Mouse (Mus musculus) hindbrain, postnatal 0 days (tissue): ENCODE results near the gene Nomo1. TPM values are rescaled to one million over a fixed set of nuclear protein-coding genes. Genes with fewer than 3 reads are reported as not detected.
A peak's percentile ranks its signal among the peaks of the same experiment; 100 is the strongest.

Experiments used
- ATAC-seq: fragments of 200-750 bp; cut with Nextera tagmentation; 2 replicates; pipeline ENCODE4 v1.8.0; 2017; ENCODE audit warnings: mild to moderate bottlenecking, moderate TSS enrichment, moderate library complexity
- DNase-seq: peaks from one replicate; pipeline ENCODE4 v3.0.0-alpha.2; 2015; ENCODE audit warnings: low spot score
- H3K27ac ChIP-seq: fragments of 300-500 bp; sonication (generic); 2 replicates; pipeline ENCODE4 v1.5.1; 2014; ENCODE audit warnings: mild to moderate bottlenecking
- H3K27me3 ChIP-seq: fragments of 300-500 bp; sonication (generic); 2 replicates; pipeline ENCODE4 v1.6.1; 2014; ENCODE audit warnings: low read length, mixed read lengths; ENCODE audit not compliant: insufficient read depth
- H3K36me3 ChIP-seq: fragments of 300-500 bp; sonication (generic); 2 replicates; pipeline ENCODE4 v1.6.1; 2014; ENCODE audit warnings: low read length, mixed read lengths; ENCODE audit not compliant: insufficient read depth
- H3K4me1 ChIP-seq: fragments of 300-500 bp; sonication (generic); 2 replicates; pipeline ENCODE4 v1.6.1; 2014; ENCODE audit warnings: antibody characterized with exemption, low read length, mixed read lengths; ENCODE audit not compliant: insufficient read depth
- H3K4me2 ChIP-seq: fragments of 300-500 bp; sonication (generic); 2 replicates; pipeline ENCODE4 v1.6.1; 2014; ENCODE audit warnings: low read depth, mild to moderate bottlenecking, low read length, moderate library complexity, mixed read lengths
- H3K4me3 ChIP-seq: fragments of 300-500 bp; sonication (generic); 2 replicates; pipeline ENCODE4 v1.5.1; 2014; ENCODE audit warnings: low read length
- H3K9ac ChIP-seq: fragments of 300-500 bp; sonication (generic); replicated peaks from 2 replicates; pipeline ENCODE4 v1.6.1; 2014; ENCODE audit warnings: mild to moderate bottlenecking, low read length, moderate library complexity, mixed read lengths
- H3K9me3 ChIP-seq: fragments of 300-500 bp; sonication (generic); 2 replicates; pipeline ENCODE4 v1.6.1; 2016; ENCODE audit warnings: low read length, mixed read lengths
- CTCF ChIP-seq: IDR thresholded peaks from 2 replicates; pipeline ENCODE4 v1.5.1; 2016; ENCODE audit warnings: antibody characterized with exemption, control low read depth, low read depth
- WGBS: fragments of 180-500 bp; shearing (Covaris S2); extraction: QIAGEN DNeasy Blood & Tissue Kit; methylation state at CpG from one replicate; pipeline ENCODE4 v1.1.7; 2014; 5-methylcytosine and 5-hydroxymethylcytosine counted together
- polyA plus RNA-seq: library from polyadenylated mRNA; unstranded; fragments of >200 nt; fragmentation: Nextera tagmentation; extraction: Ambion mirVana; gene quantifications from 2 replicates; pipeline ENCODE4 v1.2.1, GENCODE M21; 2015
- total RNA-seq: library from RNA; depleted of rRNA; stranded (reverse); fragments of >200 nt; gene quantifications from 2 replicates; pipeline ENCODE4 v1.2.3, GENCODE M21; 2014

The Nomo1 gene
- total and polyA plus RNA-seq, 2 experiments from 2014 or later = 37.9 to 61.5 TPM

GRCm38 (mm10) chr7:46058882-46059281 lies 25.4 kb downstream of the Nomo1 start:
- Histone ChIP-seq H3K4me3 (no peak overlapping the region), H3K9me3 (no peaks in the 10 kb centered on the region), H3K4me1 (no peaks in the 10 kb centered on the region), H3K4me2 (no peak overlapping the region), H3K27me3 (no peaks in the 10 kb centered on the region), H3K27ac (no peak overlapping the region), H3K36me3 (peaks cover 51% of the 10 kb centered on the region), H3K9ac (no peak overlapping the region)
- ATAC-seq (no peak), DNase-seq (no peak)
- 83% methylated on average over 11 of the region's 11 CpGs for WGBS
- TF ChIP-seq CTCF = no peak

- no peaks in the 10 kb centered on the region for H3K27me3 ChIP-seq
- no peak for DNase-seq
- no peak overlapping the region for H3K4me3 ChIP-seq
- H3K9ac ChIP-seq = no peak overlapping the region
- H3K9me3 ChIP-seq = no peaks in the 10 kb centered on the region
- TF ChIP-seq CTCF = no peak
- H3K4me1 ChIP-seq = no peaks in the 10 kb centered on the region
- ATAC-seq = no peak
- H3K36me3 ChIP-seq = peaks cover 37% of the 10 kb centered on the region
- H3K4me2 ChIP-seq = no peak overlapping the region
- H3K27ac ChIP-seq = no peak overlapping the region
- WGBS = 95% methylated on average over 8 of the region's 8 CpGs
These were observed 27.2 kb downstream of the Nomo1 start for GRCm38 (mm10) chr7:46060688-46061087.

- Histone ChIP-seq H3K27me3 (no peaks in the 10 kb centered on the region), H3K27ac (no peak overlapping the region), H3K4me1 (no peaks in the 10 kb centered on the region), H3K9me3 (no peaks in the 10 kb centered on the region), H3K9ac (no peak overlapping the region), H3K4me3 (no peak overlapping the region), H3K4me2 (no peak overlapping the region), H3K36me3 (peaks cover 40% of the 10 kb centered on the region)
- DNase-seq (no peak), ATAC-seq (no peak)
- TF ChIP-seq CTCF = no peak
- WGBS = 98% methylated on average over 16 of the region's 16 CpGs
These were observed 28.1 kb downstream of the Nomo1 start for GRCm38 (mm10) chr7:46061614-46062013.

GRCm38 (mm10) chr7:46063296-46063695 lies 29.8 kb downstream of the Nomo1 start:
- no peak for ATAC-seq
- H3K4me2 ChIP-seq = no peak overlapping the region
- H3K4me3 ChIP-seq = no peak overlapping the region
- no peaks in the 10 kb centered on the region for H3K4me1 ChIP-seq
- no peaks in the 10 kb centered on the region for H3K27me3 ChIP-seq
- TF ChIP-seq CTCF = no peak
- no peak overlapping the region for H3K27ac ChIP-seq
- DNase-seq = no peak
- H3K36me3 ChIP-seq = peaks cover 41% of the 10 kb centered on the region
- H3K9me3 ChIP-seq = no peaks in the 10 kb centered on the region
- WGBS = 98% methylated on average over 6 of the region's 6 CpGs
- no peak overlapping the region for H3K9ac ChIP-seq

GRCm38 (mm10) chr7:46068831-46069230 lies 35.3 kb downstream of the Nomo1 start:
- H3K27me3 ChIP-seq = no peaks in the 10 kb centered on the region

GRCm38 (mm10) chr7:46076844-46077243 lies 43.3 kb downstream of the Nomo1 start:
- Histone ChIP-seq H3K27me3 (no peaks in the 10 kb centered on the region), H3K36me3 (peaks cover 41% of the 10 kb centered on the region), H3K4me3 (no peak overlapping the region), H3K4me2 (no peak overlapping the region), H3K9ac (no peak overlapping the region), H3K4me1 (no peaks in the 10 kb centered on the region), H3K27ac (no peak overlapping the region), H3K9me3 (no peaks in the 10 kb centered on the region)
- TF ChIP-seq CTCF = no peak
- DNase-seq (no peak), ATAC-seq (no peak)
- WGBS = 86% methylated on average over 7 of the region's 7 CpGs

More at GRCm38 (mm10) chr7:46068831-46069230, 35.3 kb downstream of the Nomo1 start:
- Histone ChIP-seq H3K4me2 (no peak overlapping the region), H3K9me3 (no peaks in the 10 kb centered on the region), H3K9ac (no peak overlapping the region), H3K4me1 (no peaks in the 10 kb centered on the region), H3K27ac (no peak overlapping the region), H3K4me3 (no peak overlapping the region), H3K36me3 (peaks cover 48% of the 10 kb centered on the region)
- ATAC-seq (no peak), DNase-seq (no peak)
- WGBS = 95% methylated on average over 8 of the region's 8 CpGs
- TF ChIP-seq CTCF = no peak

- Histone ChIP-seq H3K4me1 (no peaks in the 10 kb centered on the region), H3K27me3 (no peaks in the 10 kb centered on the region), H3K36me3 (peaks cover 45% of the 10 kb centered on the region), H3K9me3 (no peaks in the 10 kb centered on the region), H3K27ac (no peak overlapping the region), H3K4me2 (no peak overlapping the region), H3K4me3 (no peak overlapping the region), H3K9ac (no peak overlapping the region)
- peak; percentile 31 for TF ChIP-seq CTCF
- ATAC-seq (peak; percentile 68), DNase-seq (peak; percentile 56)
- WGBS = 52% methylated on average over 12 of the region's 12 CpGs
These were observed 44.2 kb downstream of the Nomo1 start for GRCm38 (mm10) chr7:46077675-46078074.
